Mouse (Mus musculus): ENCODE results near the gene B4galnt3. TPM values are rescaled to one million over a fixed set of nuclear protein-coding genes. Genes with fewer than 3 reads are reported as not detected.

B4galnt3 gene
- polyA plus RNA-seq, 1 experiment, result 0.44 TPM

DNA sequence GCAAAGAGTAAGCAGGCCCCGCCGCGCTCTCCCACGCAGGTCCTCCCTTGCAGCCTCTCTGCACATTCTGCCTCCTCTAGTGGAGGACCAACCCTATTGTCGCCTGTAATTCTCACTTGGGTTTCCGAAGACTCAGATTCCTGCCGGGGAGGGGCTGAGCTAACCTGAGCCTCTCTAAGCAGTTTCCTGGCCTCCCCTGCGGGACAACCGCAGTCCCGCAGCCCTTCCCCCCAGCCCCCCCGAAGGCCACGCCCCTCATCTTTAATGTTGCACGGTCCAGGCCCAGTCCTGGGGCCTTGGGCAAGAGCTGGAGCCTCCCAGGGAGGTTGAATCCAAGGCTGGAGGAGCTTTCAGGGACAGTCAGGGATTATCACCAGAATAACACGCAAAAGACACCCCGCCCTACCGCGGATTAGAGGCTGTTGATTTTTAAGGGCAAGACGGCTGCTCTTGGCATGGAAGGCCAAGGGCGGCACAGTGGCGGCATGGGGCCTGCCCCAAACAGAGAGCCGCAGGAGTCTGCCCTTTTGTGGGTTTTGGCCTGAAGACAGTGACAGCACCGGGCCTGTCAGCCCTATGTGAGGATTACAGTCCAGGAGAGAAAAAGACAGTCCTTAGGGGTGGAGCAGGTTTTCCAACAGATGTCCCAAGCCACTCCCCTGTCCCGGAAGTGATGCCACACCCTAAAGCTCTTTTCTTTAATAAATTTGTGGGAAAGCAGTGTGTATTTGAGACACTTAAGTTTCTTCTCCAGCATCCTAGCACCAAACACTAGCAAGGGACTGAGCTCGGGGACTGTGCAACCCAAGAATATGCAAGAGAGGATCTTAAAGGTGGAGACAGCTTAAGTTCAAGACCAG is 105.8 kb downstream of the B4galnt3 start:
- DNase-seq (ENCODE audit: extremely low spot score in 1 of 2, low spot score in 1 of 2), result no peak

DNA sequence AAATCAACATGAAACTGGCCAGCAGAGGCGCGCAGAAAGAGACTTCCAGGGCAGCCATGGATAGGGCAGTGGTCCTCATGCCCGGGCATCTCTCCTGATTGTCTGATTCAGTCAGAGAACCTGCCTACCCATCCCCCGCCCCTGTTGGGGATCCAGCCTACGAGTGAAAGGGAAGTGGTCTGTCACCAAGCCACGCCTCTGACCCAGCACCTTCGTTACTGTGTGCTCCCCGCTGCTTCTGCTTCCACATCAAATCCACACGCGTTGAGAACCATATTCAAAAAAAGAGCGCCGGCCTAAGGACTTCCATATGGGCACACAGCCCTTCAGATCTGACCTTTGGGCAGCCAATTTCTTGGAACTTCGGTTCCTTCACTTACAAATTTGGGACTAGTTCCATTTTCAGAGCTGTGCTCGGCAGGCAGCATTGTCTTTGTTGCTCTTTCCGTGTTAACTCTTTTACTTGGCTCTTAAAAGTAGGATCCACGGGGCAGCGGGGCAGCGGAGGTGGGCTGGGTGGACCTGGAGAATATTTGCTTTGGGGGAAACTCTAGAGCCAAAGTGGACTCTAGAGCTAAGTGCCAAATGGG is 106.7 kb downstream of the B4galnt3 start:
- no peak for DNase-seq (ENCODE audit: extremely low spot score in 1 of 2, low spot score in 1 of 2)

DNA sequence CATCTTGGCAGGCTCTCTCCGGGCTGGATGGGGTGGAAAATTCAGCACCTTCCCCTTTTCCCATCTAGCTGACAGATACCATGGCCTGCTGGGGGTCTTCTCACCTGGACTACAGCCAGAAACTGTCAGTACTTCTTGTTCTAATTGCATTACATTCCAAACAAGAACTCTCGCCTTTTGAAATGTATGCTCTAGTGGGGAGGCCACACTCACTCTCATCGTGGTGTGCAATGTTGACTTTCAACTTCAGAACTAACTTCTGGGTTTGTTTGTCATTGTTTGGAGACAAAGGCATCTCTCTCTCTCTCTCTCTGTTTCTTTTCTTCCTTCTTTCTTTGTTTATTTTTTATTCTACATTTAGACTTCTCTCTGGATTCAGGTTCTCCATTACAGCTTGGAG is 107.8 kb downstream of the B4galnt3 start:
- no peak for DNase-seq (ENCODE audit: extremely low spot score in 1 of 2, low spot score in 1 of 2)

DNA sequence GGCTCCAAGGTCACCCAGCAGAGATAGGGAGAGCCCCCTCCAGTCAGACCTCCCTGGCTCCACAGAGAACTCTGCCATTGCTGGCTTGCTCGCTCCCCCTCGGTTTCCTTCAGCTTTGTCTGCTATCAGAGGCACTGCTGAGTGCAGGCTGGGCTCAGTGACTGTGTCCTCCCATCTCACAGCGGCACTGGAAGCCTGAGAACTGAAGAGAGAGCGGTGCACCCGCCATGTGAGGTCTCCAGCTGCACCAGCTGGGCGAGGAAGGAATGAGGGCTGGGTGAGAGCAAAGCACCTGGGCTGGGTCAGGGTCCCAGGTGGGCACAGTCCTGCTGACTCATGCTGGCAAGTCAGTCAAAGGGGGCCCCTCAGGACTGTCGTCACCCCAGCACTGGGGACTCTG is 108.6 kb downstream of the B4galnt3 start:
- no peak for DNase-seq (ENCODE audit: extremely low spot score in 1 of 2, low spot score in 1 of 2)

DNA sequence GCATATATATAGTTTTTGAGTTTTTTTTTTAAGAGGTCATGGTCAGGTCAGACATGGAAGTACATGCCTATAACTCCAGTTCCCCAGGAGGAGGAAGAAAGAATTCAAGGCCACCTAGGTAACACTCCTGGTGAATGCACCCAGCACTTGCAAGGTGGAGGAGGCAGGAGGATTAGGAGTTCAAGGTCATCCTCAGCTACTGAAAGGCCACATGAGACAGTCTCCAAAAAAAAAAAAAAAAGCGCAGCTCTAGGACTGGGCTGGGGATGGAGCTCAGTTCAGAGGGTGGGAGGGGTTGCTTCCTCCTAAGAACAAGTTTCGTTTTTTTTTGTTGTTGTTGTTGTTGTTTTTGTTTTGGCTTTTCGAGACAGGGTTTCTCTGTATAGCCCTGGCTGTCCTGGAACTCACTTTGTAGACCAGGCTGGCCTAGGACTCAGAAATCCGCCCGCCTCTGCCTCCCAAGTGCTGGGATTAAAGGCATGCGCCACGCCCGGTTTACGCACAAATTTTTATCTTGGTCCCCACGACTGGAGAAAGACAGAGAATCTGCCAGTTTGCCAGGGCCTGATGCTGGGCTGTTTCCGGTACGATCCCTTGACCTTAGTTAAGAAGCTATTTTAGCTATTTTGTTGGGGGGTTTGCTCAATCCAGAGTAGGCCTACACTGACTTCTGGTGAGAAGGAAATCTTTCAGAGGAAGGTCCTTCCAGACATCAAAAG is 109.2 kb downstream of the B4galnt3 start:
- DNase-seq (ENCODE audit: extremely low spot score in 1 of 2, low spot score in 1 of 2), result no peak

DNA sequence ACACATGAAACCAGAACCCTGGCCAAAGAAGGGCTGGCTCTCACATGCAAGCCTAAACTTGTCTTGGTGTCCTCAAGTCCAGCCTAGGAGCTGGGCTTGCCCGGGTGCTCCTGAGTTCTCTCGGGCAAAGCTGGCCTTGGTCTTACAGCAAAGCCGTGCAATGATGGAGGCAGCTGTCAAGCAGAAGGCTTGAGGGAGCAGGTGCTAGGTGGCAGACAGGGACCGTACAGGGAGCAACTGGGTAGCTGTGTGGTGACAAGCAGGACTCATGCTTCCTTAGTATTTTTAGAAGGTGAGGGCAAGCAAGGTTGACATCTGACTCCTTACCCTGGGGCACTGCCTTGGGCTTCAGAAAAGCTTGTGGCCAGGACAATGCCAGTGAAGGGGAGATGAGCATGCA is 110.6 kb downstream of the B4galnt3 start:
- no peak for DNase-seq (ENCODE audit: extremely low spot score in 1 of 2, low spot score in 1 of 2)

DNA sequence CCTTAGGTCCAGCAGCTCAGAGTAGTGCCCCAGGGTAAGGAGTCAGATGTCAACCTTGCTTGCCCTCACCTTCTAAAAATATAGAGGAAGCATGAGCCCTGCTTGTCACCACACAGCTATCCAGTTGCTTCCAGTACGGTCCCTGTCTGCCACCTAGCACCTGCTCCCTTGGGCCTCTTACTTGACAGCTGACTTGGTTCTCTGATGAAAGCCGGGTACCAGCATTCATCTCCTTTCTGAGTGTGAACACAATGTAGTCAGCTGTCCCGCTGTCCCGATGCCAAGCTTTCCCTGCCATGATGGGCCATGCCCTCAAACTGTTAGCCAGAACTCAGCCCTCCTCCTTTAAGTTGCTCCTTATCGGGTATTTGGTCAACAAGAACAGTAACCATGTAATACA is 112.2 kb downstream of the B4galnt3 start:
- no peak for DNase-seq (ENCODE audit: extremely low spot score in 1 of 2, low spot score in 1 of 2)

DNA sequence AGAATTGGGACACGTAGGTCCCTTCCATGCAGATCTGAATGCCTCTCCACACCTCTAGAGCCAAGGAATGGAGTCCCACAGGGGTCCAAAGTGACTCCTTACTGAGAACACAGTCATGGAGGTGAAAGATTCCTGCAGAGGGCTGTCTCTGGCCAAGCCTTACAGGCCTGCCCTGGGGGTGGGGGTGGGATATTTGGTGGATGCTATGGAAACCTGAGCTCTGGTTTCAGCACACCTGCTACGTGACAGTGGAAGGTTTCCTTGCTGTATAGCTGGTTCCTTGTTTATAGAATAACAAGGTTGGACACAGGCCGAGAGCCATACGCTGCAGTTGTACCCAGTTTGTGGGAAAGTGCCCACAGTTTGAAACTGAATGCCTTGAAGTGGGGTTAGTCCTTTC is 113.9 kb downstream of the B4galnt3 start:
- no peak for DNase-seq (ENCODE audit: extremely low spot score in 1 of 2, low spot score in 1 of 2)

DNA sequence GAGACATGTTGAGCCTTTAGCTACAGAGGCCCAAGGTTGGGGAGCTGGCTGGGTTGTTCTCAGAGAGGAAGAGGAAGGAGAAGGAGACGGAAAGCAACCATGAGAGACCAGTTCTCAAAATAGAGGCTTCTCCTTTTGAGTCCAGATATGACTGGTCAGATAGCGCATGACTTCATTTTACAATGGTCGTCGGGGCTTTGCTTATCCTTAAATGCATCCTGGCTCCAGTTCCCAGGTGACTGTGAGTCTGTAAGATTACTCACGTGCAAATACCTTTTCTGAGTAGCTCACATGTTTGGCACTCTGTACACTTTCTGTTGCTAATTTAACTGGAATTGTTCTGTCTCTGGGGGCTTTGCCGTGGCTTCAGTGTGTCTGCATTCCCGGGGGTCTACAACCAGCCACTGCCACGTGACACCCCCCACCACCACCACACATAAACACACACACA is 114.6 kb downstream of the B4galnt3 start:
- no peak for DNase-seq (ENCODE audit: extremely low spot score in 1 of 2, low spot score in 1 of 2)

DNA sequence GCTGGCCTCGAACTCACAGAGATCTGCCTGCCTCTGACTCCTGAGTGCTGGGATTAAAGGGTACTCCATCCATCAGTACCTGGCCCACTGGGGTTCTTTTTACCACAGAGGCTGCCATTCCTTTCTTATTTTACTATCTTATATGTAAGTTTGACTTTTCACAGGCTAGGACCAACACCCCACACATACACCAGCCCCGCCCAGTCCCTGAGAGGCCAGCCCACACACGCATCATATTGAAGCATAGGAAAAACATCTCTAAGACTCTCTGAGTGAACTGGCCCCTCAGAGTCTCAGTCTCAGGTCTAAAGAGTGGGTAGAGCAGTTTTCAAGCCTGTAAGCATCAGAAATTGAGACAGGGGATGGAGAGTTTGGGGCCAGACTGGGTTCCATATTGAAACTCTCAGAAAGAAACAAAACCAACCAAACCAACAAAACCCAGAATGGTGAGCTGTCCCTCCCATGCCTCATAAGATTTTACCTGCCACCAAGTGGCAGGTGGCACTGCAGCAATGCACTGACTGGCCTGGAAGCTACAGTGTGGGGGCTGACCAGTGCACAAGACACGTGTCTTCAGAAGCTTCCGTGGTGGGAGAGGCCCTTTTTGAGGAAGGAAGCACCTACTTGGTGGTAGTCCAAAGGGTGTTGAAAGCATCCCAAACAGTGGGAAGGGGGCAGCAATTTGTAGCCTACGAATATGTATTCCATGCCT is 115.2 kb downstream of the B4galnt3 start:
- no peak for DNase-seq (ENCODE audit: extremely low spot score in 1 of 2, low spot score in 1 of 2)

DNA sequence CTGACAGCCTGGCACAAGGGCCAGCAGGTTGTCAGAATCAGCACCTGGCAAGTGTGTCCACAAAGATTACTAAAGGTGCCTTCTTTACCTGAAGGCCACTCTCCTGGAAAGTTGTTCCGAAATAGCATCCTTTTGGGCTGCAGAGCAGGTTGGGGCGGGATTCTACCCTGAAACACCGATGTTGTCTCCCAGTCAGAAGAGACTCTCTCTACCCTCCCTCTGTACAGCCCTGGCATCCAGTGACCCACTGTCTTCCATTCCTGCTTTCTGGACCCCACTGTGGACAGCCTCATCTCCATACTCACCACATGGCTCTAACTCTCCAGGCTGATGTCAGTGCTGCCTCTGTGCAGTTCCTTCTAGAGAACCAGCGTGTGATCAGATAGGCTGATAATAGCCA is 118.7 kb downstream of the B4galnt3 start:
- no peak for DNase-seq (ENCODE audit: extremely low spot score in 1 of 2, low spot score in 1 of 2)

DNA sequence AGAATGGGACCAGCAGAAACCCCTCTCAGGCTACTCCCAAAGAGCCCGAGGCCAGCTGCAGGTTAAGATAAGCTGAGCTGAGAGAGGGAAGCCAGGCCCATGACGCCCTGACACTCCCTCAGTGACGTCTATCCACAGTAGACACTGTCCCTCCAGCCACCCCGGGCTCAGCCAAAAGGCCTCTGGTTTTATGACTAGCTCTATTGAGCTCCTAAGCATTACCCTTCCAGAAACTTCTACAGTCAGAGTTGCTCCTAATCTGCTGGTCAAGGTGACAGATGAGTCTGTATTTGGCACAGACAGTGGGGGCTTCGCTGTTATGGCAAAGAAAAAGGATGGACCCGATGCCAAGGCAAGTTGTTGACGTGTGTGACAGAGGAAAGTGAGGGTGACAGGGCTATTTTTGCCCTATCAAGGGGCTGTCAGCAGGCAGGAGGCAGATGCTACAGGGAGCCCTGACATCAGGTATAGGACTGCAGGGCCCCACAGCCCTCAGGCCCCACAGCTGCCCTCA is 119.7 kb downstream of the B4galnt3 start:
- DNase-seq (ENCODE audit: extremely low spot score in 1 of 2, low spot score in 1 of 2), result no peak

DNA sequence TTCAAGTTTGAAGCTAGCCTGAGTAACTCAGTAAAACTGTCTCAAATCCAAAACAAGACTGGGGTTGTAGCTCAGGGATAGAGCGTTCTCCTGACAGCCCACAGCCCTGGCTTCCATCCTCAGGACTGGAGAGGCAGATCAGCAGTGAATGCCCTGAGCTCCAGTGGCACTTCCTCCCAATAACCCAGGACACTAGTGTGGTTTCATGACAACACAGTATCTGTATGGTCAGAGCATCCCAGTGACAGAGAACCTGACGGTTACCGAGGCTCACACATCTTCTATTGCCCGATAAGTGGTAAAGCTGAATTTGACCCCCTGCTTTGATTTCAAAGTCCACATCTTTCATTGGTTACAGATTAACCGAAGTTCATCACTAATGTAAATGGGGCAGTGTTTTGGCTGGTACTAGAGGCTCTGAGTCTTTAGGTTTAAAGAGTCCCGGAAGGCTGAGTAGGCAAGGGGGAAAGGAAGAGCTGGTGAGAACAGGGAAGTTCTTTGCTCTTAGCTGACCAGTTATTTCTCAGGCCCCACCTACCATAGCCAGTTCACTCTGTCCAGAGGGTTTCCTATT is 120.2 kb downstream of the B4galnt3 start:
- no peak for DNase-seq (ENCODE audit: extremely low spot score in 1 of 2, low spot score in 1 of 2)

DNA sequence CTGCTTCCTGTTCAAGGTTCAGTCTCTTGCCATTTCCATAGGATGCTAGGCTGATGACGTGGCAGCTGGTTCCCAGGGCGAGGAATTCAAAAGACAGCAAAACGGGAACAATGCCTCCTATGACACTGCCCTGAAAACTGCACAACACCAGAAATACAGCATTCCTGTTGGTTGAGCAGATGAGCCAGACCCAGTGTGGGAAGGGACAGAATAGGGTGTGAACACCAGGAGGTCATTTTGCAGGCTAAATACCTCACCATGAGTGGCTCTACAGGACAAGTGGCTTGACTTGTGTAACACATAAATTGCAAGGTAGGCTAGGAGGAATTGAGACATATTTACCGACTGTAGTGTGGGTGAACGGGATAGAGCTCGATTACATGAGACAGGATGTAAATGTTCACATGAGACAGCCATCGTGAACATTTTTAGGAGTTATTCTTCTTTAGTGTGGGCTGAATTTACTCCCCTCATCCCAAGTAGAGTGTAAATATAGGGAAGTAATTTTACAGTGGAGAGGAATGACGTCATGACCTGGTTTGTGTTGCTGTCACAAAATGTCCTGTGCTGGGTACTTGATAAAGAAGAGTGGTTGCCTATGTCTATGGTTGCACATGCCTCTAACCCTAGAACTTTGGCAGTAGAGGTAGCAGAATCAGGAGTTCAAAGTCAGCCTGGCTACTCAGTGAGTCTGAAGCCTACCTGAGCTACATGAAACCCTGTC is 121.9 kb downstream of the B4galnt3 start:
- no peak for DNase-seq (ENCODE audit: extremely low spot score in 1 of 2, low spot score in 1 of 2)

DNA sequence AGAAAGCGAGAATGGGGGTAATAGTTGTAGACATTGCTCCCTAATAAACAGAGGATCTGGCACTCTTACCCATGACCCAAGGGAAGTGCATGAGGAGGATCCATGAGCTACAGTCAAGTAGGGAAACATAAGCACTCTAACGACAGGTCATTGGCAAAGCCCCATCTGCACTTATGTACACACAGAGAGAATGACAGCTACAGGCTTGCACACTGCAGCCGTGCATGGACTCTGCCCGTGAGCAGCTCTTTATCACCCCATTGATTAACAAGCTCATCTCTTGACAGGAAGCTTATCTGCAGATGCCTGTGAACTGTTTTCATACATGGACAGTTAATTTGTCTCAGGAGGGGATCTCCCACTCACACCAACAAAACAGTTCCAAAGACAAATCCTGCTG is 126.8 kb downstream of the B4galnt3 start:
- DNase-seq (ENCODE audit: extremely low spot score in 1 of 2, low spot score in 1 of 2), result no peak

DNA sequence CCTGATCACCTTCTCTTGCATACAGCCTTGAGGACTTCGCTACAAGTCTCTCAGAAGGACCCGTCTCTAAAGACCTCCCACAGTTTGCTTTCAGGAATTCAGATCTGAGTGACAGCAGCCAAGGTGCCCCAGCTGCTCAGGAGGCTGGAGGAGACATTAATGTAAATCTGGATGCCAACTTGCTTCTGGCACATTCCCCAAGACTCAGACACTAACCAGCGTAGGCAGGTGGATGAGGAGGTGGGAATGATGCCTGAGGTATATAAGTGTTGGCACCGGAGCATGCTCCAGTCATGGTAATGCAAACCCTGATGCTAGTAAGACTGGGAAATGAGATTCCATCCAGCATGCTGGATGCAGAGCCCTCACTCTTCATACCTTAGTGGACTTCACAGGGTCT is 129.6 kb downstream of the B4galnt3 start:
- DNase-seq (ENCODE audit: extremely low spot score in 1 of 2, low spot score in 1 of 2), result peak; percentile 25 to 68

DNA sequence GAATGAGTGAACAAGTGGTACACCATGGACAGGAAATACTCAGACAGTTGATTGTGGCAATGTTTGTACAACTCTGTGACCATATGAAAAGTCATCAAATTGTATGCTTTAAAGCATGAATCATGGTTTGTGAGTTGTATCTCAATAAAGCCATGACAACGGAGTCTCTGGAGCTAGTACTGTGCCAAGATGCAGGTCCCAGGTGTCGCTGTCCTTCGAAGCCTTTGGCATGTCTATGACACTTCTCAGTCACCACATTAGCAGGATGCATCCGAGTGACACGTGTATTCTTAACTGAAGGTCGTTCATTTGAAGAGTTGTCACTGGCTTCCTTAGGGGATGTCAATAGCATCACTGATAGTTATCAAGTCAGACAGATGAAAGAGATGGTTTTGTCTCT is 131.4 kb downstream of the B4galnt3 start:
- DNase-seq (ENCODE audit: extremely low spot score in 1 of 2, low spot score in 1 of 2), result no peak

DNA sequence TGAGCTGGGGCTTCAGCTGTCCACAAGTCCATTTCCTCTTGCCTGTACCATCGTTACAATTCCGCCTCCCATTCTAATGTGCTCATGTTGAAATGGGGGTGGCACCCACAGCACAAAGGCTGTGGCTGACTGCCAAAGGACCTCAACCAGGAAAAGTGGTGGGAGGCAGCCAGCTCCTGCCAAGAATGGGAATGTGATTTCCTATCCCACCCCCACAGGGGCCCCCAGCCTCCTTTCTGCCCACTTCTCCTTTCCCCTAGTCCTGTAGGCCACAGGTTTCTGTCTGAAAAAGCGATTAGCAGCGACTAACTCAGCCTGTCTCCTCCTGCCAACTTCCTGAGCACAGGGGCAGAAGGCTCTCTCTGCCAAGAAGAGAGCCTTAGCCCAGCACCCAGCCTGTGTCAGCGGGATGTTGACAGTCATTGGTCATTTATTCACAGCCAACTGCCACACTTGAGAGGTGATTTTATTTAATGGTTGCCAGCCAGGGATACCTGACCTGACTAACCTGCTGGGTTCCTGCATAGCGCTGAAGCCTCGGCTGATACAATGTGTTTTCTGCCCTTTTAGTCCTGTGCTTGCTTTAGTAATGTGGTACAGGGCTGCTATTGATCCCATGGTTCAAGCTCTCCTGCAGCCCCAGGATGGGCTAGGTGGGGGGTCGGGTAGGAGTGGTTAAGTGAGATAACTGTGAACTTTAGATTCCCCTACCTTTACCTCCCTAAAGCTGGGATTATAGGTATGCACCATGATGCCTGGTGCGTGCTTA is 135.0 kb downstream of the B4galnt3 start:
- peak; percentile 46 to 68 for DNase-seq (ENCODE audit: extremely low spot score in 1 of 2, low spot score in 1 of 2)

DNA sequence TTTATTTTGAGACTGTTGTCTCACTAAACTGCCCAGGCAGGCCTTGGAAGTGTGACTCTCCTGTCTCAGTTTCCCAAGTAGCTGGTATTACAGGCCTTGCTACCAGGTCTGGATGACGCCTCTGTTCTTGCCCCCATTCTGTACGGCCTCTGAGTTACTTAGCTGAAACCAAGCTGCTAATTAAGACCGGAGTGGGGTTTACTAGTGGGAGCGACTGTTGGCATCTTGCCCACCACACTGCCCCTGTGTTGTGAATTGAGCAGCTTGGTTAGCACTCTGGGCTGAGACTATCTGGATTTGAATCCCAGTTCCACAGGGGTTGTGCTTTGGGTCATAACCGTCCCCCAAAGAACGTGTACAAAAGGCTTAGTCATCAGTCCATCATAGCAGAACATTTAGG is 136.9 kb downstream of the B4galnt3 start:
- DNase-seq (ENCODE audit: extremely low spot score in 1 of 2, low spot score in 1 of 2), result no peak

Data from frontal cortex, adult 2 months (tissue).